Mouse (Mus musculus) kidney, postnatal 10 days (tissue): ENCODE results near the gene Rai14.
"Not testable (repeated sequence)": the region's sequence is repeated elsewhere in the genome, so short reads cannot be mapped to it uniquely, and the experiment has no call there.

Source experiments
- DNase-seq: peaks from one replicate; pipeline ENCODE4 v3.0.0; 2021; ENCODE audit warnings: mixed read lengths

Rai14 gene

GRCm38 (mm10) chr15:10598259-10599225 lies 115.9 kb downstream of the Rai14 start:
- peak; percentile 58 for DNase-seq

- peak; percentile 29 for DNase-seq
Observed at GRCm38 (mm10) chr15:10596871-10597270, 117.6 kb downstream of the Rai14 start.

GRCm38 (mm10) chr15:10595408-10595807 lies 119.0 kb downstream of the Rai14 start:
- no peak for DNase-seq

GRCm38 (mm10) chr15:10594910-10595309 lies 119.5 kb downstream of the Rai14 start:
- DNase-seq: no peak

GRCm38 (mm10) chr15:10593094-10593493 lies 121.3 kb downstream of the Rai14 start:
- DNase-seq: no peak

GRCm38 (mm10) chr15:10586565-10586964 lies 127.9 kb downstream of the Rai14 start:
- DNase-seq: no peak

GRCm38 (mm10) chr15:10584359-10585187 lies 129.9 kb downstream of the Rai14 start:
- DNase-seq: no peak

- peak; percentile 87 for DNase-seq
Observed at GRCm38 (mm10) chr15:10583408-10583807, 131.0 kb downstream of the Rai14 start.

- no peak for DNase-seq
Observed at GRCm38 (mm10) chr15:10579159-10579558, 135.3 kb downstream of the Rai14 start.

GRCm38 (mm10) chr15:10566486-10566885 lies 147.9 kb downstream of the Rai14 start:
- DNase-seq: no peak

- DNase-seq: no peak
Observed at GRCm38 (mm10) chr15:10564201-10564600, 150.2 kb downstream of the Rai14 start.

GRCm38 (mm10) chr15:10562281-10562680 lies 152.1 kb downstream of the Rai14 start:
- no peak for DNase-seq

GRCm38 (mm10) chr15:10560005-10560404 lies 154.4 kb downstream of the Rai14 start:
- no peak for DNase-seq

- no peak for DNase-seq
Observed at GRCm38 (mm10) chr15:10558465-10558864, 156.0 kb downstream of the Rai14 start, which contains the start of gene Ttc23l. TSS of gene Ttc23l (minus strand) at chr15:10558668.

GRCm38 (mm10) chr15:10554336-10554735 lies 160.1 kb downstream of the Rai14 start:
- no peak for DNase-seq

GRCm38 (mm10) chr15:10540271-10541088 lies 173.9 kb downstream of the Rai14 start:
- peak; percentile 21 for DNase-seq

GRCm38 (mm10) chr15:10535969-10536368 lies 178.5 kb downstream of the Rai14 start:
- DNase-seq: no peak

- no peak for DNase-seq
Observed at GRCm38 (mm10) chr15:10534591-10534990, 179.8 kb downstream of the Rai14 start.

- DNase-seq: not testable (repeated sequence)
Observed at GRCm38 (mm10) chr15:10533361-10533760, 181.1 kb downstream of the Rai14 start.

- DNase-seq: no peak
Observed at GRCm38 (mm10) chr15:10531352-10531751, 183.1 kb downstream of the Rai14 start.

- no peak for DNase-seq
Observed at GRCm38 (mm10) chr15:10525896-10526295, 188.5 kb downstream of the Rai14 start.
